Mouse (Mus musculus) urinary bladder, adult 18-20 months (tissue): ENCODE data around the gene Olfr522.

Experiments
- DNase-seq, 2 experiments: peaks; one replicate each; pipeline ENCODE4 v3.0.0; 2022; ENCODE audit warnings: low spot score in 2 of 2, mixed read lengths in 2 of 2

Gene Olfr522

DNA sequence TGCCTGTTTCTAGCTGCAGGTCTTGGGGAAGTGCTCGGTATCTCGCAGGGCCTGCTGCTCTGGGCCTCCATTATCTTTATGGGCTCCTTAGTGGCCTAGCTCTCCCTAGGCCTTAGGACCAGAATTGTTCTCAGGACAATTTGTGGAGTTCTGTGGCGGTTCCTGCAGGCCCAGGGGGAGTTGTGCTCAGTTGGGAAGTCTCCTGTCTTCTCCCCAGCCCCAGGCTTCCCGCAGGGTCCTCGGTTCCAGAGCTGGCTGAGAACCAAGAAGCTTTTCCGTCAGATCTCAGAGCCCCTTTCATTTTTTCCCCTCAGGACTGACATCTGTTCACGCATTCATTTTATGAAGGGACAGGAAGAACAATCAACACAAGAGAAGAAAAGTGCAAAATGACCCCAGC lies at the start of gene Olfr522:
Olfr522 (minus strand) TSS at position 101 of the 400 bp plus-strand sequence.
- no peak for DNase-seq

DNA sequence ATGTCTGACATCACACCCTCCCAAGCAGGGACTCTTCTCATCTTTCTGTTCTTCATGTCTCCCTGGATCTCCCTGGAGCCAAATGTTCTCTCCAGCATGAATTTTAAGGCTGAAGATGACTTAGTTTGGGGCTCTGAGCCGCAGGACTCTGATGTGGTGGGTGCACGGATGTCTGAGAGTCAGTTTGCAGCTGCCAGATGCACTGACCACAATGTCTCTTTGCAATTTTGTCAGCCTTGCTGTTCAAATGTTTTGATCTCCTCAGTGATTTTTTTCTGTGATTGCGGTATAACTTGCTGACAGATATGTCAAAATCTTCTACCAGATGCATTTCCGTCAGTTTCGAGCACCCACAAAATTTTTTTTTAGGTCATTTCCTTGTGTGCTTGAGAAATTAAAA lies 49.3 kb upstream of the Olfr522 start:
- DNase-seq, result no peak

DNA sequence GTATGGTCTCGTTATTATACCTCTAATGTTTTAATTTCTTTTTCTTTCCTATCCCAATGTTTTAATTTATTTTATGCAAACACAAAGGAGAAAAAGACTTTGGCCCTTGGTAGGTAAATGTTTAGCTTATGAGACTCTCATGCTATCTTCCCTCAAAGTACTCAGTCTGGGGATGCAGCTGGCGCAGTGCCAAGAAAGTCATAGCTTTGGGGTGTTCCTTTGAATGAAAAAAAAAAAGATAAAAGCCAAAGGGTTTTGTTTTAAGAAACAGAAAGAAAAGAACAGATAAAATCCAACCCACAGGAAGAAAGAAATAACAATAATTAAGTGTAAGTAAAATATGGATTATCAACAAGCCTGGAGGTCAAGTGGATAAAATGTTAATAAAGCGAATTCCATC lies 44.1 kb upstream of the Olfr522 start:
- DNase-seq, result no peak

DNA sequence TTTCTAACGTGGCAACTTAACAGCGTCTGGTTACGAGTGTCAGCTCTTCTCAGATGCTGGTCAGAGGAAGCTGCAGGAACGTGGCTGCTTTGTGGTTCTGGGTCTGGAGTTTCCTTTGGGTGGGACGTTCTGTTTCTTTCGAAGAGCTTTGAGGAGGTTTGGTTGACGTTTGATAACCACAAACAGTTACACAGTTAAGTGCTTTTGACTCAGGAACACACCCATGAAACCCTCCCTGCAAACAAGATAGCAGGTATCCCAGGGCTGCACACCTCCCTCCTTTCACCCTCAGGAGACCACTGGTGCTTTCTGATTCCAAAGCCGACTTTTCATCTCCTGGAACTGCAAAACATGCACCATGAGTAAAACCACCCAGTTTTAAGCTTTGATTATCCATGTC lies 43.6 kb upstream of the Olfr522 start:
- DNase-seq, result no peak

DNA sequence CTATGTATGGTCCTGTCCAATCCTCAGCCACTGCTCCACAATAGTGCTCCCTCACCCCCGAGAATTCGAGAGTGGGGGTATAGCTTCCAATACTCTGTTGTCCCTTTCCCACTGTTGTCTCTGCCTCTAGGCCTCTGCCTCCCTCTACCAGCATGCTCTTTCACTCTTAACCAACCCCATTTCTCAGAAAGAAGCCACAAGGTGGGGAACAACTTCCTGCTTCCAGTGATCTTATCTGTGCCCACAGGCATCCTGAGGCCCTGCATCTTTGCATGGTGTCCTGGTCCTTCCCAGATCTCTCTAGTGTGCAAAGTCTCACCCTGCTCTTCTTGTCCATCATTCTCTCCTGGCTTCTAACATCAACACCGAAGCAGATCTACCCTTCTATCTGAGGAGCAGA lies 42.3 kb upstream of the Olfr522 start:
- no peak for DNase-seq

DNA sequence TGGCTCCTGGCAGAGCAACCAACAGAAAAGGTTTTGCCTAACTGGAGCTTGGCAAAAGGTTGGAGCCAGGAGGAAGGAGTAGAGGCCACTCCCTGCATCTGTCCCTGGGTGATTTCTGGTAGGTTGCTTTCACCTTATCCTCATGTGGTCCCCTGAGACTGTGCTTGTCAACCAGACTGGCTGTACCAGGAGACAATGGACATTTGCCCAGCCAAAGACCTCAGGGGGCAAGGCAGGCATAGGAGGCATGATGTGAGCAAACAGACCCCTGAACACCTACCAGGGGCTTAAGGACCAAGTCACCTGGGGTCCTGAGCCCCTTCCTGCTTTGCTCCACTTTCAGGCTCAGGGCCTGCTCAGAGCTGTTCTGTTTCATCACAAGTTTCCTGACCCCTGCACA lies 41.3 kb upstream of the Olfr522 start, which contains the start of gene Olfr524:
Olfr524 (minus strand) TSS at position 101 of the 400 bp plus-strand sequence.
- no peak for DNase-seq

DNA sequence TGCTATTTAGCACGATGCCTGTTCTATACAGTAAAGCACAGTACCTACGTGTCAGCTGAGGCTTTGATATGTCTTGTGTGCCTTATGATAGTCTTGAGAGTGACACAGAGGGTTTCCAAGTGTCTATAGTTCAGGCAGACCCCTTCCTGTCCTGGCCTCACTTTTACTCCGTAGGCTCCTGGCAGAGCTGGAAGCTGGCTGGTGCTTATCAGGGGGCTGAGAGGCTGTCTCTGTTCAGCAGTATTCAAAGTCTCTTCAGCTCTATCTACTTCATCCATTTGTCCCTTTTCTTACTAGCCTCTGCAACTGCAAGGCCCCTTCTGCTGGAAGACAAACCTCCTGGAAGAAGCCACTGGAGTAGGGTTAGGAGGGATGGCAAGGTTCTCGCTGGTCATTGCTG lies 36.5 kb upstream of the Olfr522 start:
- DNase-seq, result no peak

DNA sequence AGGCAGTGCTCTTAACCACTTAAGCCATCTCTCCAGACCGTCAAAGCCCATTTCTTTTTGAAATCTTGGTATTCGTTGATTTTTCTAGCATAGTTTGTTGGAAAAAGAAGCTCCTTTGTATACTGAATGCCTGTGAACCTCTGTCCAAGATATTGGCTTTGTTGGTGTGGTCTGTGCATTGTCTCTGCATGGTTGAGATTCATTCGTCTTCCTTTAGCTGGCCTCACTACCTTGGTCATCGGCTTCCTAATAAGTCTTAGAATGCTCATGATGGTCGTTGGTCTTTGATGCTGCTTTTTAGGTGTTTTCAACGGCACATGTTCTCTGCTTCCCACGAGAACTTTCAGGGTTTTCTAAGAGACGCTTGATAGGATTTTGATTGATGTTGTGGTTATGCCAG lies 31.4 kb upstream of the Olfr522 start:
- DNase-seq, result no peak

DNA sequence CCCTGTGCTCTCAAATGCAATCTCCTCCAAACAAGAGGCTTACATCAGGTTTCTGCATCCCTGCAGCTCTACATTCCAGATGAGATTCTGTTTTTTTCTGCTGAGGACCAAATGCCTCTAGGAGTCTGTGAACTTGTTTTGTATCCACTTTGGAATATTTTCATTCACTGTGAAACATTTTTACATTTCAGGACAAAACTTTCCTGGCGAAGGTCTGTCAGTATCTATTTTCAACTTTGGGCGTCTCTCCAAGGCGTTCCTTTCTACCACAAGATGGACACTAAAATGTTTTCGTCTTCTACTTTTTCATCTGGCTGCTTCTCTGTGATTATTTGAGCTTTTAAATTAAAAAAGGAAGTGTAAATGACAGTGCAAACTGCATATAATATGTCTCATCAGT lies 29.5 kb upstream of the Olfr522 start:
- DNase-seq, result no peak

DNA sequence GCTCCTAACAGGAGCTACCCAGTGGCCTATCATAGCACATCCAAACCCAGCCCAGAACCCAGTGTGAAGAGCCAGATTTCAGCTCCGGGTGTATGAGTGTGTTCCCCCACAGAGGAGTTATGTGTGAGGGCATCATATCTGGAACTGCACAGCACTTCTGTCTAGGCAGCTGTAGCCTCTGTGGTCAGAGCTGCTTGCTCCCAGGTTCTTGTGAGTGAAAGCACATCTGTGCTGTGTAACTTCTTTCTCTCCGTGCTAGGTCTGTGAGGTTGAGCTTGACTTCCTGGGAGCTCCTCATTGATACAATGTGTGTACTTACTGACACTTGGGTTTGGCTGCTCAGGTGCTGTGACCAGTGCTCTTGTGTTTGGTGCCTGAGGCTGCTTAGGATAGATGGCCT lies 28.3 kb upstream of the Olfr522 start:
- DNase-seq, result no peak

DNA sequence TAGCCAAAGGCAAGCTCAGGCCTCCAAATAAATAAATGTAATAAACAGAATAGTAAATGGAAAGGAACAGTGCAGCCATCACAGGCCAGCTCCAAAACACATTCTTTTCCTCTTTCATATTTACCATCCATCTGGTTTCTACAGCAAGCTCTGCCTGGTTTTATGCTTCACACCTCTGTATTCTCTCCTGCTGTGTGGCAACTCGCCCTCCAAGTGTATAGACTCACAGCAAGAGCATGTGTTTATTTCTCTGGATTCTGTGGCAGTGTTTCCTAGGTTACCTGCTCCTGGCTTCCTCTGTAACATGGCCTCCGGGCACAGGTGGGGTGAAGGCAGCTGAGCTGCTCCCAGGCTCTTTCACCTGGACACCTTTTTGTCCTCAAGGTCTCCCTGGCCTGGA lies 27.9 kb upstream of the Olfr522 start:
- no peak for DNase-seq

DNA sequence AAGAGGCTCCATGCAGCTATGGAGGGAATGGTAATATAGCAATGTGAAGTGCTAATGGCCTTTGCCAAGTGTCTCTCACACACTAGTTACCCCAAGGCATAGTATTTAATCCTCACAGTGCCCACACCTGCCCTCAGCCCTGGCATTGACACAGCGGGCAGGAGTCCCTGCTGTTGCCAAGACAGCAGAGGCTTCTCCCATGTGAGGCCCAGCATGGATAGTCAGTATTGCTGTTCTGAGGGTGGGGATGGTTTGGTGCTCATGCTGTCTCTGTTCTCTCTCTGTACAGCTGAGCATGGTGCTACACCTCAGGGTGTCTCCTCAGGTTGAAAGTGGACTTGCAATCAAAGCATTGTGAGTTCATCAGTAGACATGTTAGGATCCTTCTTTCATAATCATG lies 25.9 kb upstream of the Olfr522 start:
- no peak for DNase-seq

DNA sequence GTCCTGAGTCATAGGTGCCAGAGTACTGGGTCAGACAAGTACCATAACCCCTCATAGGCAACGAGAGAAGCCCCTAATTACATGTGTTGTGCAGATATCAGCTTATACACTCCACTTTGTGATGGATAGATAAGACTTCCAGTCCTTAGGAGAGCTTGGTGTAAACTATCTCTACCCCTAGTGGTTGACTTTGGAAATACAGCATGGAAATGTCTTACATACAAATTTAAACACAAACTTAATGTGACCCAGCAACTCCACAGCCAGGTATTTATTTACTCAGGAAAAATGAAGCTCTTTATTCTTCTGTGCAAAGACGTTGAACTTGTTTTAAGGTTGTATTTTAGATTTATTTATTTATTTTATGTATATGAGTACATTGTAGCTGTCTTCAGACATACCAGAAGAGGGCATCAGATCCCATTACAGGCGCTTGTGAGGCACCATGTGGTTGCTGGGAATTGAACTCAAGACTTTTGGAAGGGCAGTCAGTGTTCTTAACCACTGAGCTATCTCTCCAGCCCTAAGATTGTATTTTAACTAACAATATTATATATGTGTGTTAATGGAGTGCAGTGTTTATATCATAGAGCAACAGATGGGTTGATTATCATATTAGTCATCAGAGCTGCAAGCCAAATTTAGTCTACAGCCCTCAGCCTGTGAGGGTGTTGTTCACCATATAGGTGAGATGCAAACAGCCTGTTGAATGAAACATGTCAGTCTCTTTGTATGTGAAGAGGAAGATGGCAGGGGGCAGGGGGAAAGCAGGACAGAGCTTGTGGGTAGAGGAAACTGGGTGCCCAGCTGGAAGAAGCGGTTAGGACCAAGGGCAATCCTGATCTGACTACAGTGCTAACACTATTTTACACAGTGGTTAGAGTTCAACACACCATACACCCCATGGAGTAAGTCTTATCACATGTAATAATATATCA lies 24.1 kb upstream of the Olfr522 start:
- no peak for DNase-seq

DNA sequence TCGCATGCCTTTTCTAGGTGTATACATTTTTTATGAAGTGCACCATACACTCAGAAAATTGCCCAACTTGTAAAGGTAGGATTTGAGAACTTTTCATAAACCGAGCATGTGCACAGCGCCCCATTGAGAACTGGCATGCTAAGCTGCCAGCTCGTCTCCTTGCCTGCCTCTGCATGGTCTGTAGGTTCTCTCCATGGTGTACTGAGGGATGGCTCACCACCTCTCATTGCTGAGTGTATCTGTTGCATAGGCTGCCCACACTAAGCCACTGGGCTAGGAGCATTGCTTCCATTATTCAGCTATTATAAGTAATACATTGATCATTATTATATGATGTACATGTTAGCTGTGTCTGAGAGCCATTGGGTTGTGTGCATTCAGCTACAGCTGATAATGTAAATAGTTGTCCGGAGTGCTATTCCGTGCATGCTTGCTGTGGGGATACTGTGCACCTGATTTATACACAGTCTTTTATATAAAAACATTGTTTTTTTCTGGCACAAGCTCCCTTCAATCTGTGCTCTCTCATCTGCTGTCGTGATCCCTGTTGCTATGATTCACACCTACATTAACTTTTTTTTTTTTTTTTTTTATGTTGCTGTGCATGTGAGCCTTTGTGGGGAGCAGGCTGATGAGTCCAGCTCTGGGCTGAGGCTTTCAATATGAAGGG lies 23.3 kb upstream of the Olfr522 start:
- no peak for DNase-seq

DNA sequence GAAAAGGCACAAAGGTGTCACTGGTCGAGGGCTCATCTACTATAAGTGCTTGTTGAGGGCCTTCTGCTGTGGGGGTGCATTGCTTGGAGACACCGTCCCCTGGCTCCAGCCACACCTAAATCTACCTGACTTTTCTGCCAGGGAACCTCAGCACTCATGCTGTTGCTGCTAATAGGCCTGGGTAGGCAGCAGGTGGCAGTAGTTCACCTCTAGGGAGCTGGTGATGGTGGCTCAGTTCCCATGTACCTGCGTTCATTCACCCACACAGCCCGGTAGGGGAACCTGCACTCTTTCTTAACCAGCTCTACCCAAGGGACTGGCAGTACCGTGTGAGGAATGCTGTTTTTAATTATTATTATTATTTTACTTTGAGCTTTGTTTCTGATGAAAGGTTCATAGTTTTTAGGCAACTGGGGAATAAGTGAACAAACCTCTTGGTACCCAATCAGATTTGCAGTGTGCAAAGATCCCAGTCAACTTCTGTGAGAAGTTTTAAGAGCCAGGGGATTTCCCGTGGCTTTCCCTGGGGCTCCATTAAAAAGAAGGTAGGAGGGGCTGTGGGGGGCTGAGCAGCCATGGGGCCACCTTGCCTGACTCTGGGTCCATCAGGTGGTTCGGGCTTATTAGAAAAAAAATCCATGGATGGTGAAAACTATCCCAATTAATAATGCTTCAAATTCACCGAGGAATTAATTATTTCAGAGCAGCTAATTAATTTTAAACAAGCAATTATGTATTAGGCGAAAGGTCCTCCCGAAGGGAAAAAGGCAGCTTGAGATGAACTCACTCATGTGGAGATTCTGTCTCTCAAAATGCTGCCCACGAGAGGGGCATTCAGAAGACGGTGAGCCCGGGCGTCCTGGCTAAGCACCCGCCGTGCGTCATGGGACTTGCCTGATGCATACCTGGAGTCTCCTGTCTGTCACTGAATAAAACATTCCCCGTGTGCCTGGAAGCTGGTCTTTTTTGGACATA lies 22.4 kb upstream of the Olfr522 start:
- peak in 1 of 2 experiments; percentile 12 for DNase-seq

DNA sequence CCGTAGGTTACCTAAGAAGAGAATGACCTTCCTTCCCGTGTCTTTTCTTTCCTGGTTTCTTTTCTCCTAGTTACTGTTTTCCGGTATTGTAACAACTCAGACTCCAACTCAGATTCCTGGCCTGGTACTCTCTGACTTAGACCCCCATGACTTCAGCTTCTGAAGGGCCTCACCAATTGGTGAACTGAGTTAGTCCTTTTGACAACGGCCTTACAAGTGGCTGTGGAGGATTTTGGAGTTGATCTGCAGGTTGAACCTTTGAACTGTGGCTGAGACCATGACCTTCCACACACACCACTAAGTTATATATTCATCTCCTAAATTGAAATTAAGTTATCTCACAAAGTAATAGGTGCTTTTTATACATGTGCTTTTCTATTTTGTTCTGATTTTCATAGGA lies 19.6 kb upstream of the Olfr522 start:
- no peak for DNase-seq

DNA sequence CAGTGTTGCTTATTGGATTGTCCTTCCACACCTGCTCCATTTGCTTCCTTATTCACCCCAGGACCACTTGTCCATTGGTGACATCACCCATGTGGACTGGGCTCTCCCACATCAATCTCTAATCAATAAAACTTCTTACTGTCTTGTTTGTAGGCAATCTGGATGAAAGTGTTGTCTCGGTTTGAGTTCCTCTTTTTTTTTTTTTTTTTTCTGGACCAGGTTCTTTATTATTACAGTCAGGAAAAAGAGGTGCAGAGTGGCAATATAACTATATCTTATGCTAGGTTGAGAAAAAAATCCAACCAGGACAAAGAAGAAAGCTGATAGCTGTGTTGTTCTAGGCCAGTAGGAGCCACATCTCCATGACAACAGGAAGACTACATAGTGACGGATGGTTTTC lies 16.1 kb upstream of the Olfr522 start:
- no peak for DNase-seq

DNA sequence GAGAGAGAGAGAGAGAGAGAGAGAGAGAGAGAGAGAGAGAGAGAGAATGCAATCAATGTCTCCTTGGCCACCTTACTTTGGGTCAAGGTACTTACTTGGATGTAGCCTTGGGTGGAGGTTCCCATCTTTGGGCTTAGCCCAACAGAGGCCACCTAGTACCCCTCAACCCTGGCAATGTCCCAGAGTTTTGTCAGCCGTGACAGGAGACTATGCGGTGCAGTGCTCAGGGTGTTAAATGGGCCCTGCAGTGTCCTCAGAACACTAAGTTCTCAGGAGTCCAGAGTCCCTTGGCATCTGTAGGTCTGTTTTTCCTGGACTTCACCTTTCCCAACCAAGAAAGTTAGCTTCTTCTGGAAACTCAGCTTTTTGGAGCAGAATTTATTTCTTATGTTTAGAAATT lies 14.6 kb upstream of the Olfr522 start:
- DNase-seq, result no peak

DNA sequence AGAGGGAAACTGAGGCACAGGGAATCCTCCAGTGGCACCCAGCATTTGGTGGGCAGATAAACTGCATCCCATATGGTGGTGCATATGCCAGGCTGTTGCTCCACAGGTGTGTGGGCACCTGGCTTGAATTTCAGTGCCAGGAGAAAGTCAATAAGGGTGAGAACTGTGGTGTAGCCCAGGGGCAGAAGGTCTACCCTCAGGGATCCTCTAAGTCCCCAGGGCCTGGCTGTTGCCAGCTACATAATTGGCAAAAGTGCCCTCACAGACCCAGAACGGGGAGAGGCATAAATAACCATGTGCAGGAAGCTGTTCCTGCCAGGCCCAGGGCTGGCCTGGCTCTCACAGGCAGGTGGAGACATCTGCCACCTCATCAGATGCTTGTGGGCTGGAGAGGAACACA lies 8.4 kb upstream of the Olfr522 start, which contains the start of gene Olfr523:
Olfr523 (plus strand) TSS at position 282 of the 400 bp plus-strand sequence.
- DNase-seq, result no peak

DNA sequence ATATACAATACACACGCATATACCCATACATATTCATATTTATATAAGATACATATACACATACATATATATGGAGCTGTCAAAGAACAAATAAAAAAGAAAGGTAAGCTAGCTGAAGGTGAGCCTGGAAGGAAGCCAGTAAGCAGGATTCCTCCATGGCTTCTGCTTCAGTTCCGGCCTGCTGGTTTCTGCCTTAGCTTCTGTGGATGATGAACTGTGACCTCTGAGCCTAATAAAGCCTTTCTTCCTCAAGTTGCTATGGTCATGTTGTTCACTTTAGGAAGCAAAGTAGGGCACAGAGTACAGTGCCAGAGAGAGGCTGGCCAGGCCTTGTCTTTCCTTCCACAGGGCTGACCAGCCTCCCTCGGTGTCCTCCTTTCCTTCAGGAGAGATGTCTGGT lies 6.3 kb upstream of the Olfr522 start:
- DNase-seq, result no peak

DNA sequence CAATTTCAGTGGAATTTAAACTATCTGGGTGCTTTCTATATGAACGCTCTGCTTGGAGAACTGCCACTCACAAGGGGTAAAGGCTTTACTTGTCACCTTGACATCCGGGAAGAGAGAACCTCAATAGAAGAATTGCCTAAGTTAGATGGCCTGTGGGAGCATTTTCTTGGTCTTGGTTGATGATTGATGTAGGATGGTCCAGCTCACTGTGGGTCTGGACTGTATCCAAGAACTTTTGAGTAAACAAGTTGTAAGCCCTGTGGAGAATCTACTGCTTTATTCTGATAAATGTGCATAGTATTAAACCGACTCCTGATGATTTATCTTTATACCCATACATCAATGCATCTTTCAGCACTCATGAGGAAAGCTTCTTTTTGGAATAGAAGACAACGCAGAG lies 4.8 kb upstream of the Olfr522 start:
- no peak for DNase-seq

DNA sequence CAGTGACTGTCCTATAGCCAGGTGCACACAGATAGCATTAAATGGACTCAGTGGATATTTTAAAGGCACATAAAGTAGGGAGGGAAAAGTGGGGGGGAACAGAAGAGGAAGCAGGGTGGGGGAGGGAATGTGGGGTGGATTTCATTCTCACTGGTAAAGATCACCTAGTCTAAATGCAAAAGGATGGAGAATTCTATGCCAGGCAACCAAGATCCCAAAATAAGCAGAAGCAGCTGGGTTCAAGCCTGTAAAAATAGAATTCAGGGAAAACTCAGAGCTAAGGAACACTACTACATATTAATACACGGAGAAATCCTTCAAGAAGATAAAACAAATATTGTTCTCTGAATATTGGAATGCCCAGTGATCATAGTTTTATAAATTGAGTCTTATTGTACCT lies 3.4 kb upstream of the Olfr522 start:
- no peak for DNase-seq
